Mouse (Mus musculus): ENCODE measurements around the gene Kcnd2. TPM values are rescaled to one million over a fixed set of nuclear protein-coding genes. Genes with fewer than 3 reads are reported as not detected.
"Not testable (repeated sequence)": the region's sequence is repeated elsewhere in the genome, so short reads cannot be mapped to it uniquely, and the experiment has no call there.

The Kcnd2 gene
- polyA plus RNA-seq, 1 experiment from 2014 or later: 2.8 TPM

DNA sequence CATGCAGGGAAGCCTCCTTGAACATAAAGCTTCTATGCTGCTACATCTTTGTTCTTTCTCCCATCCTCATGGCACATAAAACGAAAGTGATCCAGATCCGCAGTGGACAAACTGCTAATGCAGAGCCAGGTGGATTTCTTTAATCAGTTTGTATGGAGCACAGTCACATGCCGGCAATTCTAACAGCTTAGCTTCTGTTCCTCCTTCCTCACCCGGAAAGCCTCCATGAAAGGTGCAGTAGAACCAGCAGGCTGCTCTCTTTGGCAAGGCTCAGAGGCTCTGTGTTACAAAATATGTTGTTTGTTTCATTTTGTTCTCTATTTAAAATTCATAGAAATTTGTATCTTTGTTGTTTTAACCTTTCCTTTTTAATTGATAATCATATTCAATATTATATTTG, 106.9 kb downstream of the Kcnd2 start:
- Histone ChIP-seq H3K9me3 (ENCODE audit: control insufficient read depth, low read length) (no peaks in the 10 kb centered on the region), H3K27me3 (ENCODE audit: control insufficient read depth, insufficient read depth, low read length) (no peaks in the 10 kb centered on the region), H3K4me1 (ENCODE audit: control insufficient read depth in 2 of 2, insufficient read depth in 2 of 2, low read length in 2 of 2) (peaks cover 3 to 7% of the 10 kb centered on the region in 2 experiments; a peak in 2 of 4 replicates), H3K27ac (replicated peaks in 1 of 2; ENCODE audit: control insufficient read depth in 1 of 2, insufficient read depth in 1 of 2, low read depth in 2 of 2, low read length in 2 of 2) (no peak overlapping the region), H3K4me2 (ENCODE audit: low read length) (no peak overlapping the region), H3K4me3 (ENCODE audit: control insufficient read depth in 1 of 2, insufficient read depth in 1 of 2, low read depth in 1 of 2, low read length in 2 of 2) (no peak overlapping the region), H3K9ac (ENCODE audit: low read length) (no peak overlapping the region), H3K36me3 (ENCODE audit: control insufficient read depth, insufficient read depth, low read length) (no peaks in the 10 kb centered on the region)
- ATAC-seq (ENCODE audit: insufficient number of reproducible peaks, insufficient read depth, low FRiP score, low read depth): no peak
- WGBS: 92% methylated on average over 4 of the region's 4 CpGs

DNA sequence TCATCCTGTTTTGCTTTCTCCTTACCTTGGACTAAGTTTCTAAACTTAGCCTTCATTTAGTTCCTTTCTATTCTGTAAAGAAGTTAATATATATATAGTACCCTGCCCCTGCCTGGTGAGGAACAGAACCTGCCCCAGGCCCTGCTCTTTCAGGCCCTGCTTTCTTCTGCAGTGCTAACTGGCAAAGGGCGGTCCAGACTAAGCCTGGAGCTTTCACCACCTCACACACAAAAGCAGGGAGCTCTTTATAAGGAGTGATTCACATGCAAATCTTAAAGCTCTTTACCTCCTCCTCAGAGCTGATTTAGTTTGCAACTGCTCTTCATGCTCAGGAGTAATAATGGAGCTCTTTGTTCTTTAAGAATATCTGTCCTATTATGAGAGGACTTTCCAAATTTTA, 109.9 kb downstream of the Kcnd2 start:
- Histone ChIP-seq H3K36me3 (ENCODE audit: control insufficient read depth, insufficient read depth, low read length) (no peaks in the 10 kb centered on the region), H3K4me3 (ENCODE audit: control insufficient read depth in 1 of 2, insufficient read depth in 1 of 2, low read depth in 1 of 2, low read length in 2 of 2) (no peak overlapping the region), H3K9me3 (ENCODE audit: control insufficient read depth, low read length) (no peaks in the 10 kb centered on the region), H3K27ac (replicated peaks in 1 of 2; ENCODE audit: control insufficient read depth in 1 of 2, insufficient read depth in 1 of 2, low read depth in 2 of 2, low read length in 2 of 2) (no peak overlapping the region), H3K9ac (ENCODE audit: low read length) (no peak overlapping the region), H3K4me2 (ENCODE audit: low read length) (no peak overlapping the region), H3K27me3 (ENCODE audit: control insufficient read depth, insufficient read depth, low read length) (no peaks in the 10 kb centered on the region), H3K4me1 (ENCODE audit: control insufficient read depth in 2 of 2, insufficient read depth in 2 of 2, low read length in 2 of 2) (peaks cover 3 to 8% of the 10 kb centered on the region in 2 experiments; a peak in 2 of 4 replicates)
- WGBS: 38% methylated on average over 1 of the region's 1 CpGs
- ATAC-seq (ENCODE audit: insufficient number of reproducible peaks, insufficient read depth, low FRiP score, low read depth): no peak

DNA sequence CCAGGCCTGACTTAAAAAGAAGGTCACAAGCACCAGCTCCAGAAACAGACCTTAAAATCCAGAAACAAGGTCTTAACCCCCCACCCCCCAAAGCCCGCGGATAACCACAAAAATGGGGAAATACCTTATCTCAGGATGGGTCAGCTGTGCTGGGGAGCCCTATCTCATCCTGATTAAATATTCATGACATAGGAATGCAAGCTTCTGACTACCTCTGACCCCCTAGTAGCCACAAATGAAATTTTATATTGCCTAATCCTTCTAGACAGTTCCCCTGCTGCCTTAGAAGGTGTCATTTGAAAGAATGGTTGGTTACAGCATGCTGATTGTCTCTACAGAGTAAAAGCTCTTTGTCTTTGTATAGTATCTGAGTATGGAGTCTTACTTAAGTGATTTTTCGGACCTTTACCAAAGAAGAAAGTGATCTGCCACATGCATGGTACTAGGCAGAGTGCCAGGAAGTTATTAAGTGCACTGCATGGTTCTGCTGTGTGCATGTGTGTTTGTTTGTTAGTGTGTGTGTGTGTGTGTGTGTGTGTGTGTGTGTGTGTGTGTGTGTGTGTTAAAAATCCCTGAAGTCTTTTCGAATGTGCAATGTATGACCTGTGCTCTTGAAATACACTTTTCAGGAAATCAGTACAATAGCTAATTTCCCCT, 111.9 kb downstream of the Kcnd2 start:
- no peak overlapping the region for H3K4me2 ChIP-seq (ENCODE audit: low read length)
- H3K36me3 ChIP-seq (ENCODE audit: control insufficient read depth, insufficient read depth, low read length): no peaks in the 10 kb centered on the region

DNA sequence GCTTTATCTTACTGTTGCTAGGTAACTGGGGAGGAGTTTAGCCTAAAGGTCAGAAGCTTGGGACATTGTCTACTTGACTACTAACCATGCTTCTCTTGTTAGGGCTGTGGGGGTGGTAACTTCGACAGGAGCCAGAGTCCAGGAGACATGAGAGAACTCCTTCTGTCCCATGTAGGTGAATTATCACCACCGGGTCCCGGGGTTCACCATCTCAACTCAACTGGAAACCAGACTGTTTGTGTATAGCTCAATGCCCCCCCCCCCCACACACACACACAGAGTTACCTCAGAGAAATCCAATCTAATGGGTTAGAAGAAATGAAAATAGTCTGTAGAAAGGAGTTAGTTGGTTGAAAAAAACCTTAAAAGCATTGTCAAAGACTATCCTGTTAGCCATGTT, 170.0 kb downstream of the Kcnd2 start:
- H3K9ac ChIP-seq (ENCODE audit: low read length); H3K4me1 ChIP-seq (ENCODE audit: control insufficient read depth in 2 of 2, insufficient read depth in 2 of 2, low read length in 2 of 2); H3K27ac ChIP-seq (replicated peaks in 1 of 2; ENCODE audit: control insufficient read depth in 1 of 2, insufficient read depth in 1 of 2, low read depth in 2 of 2, low read length in 2 of 2); H3K9me3 ChIP-seq (ENCODE audit: control insufficient read depth, low read length); H3K4me3 ChIP-seq (ENCODE audit: control insufficient read depth in 1 of 2, insufficient read depth in 1 of 2, low read depth in 1 of 2, low read length in 2 of 2); H3K36me3 ChIP-seq (ENCODE audit: control insufficient read depth, insufficient read depth, low read length); H3K27me3 ChIP-seq (ENCODE audit: control insufficient read depth, insufficient read depth, low read length); H3K4me2 ChIP-seq (ENCODE audit: low read length); ATAC-seq (ENCODE audit: insufficient number of reproducible peaks, insufficient read depth, low FRiP score, low read depth): not testable (repeated sequence)
- WGBS: 78% methylated on average over 3 of the region's 3 CpGs

More for the DNA sequence above, 111.9 kb downstream of the Kcnd2 start:
- H3K27ac ChIP-seq (replicated peaks in 1 of 2; ENCODE audit: control insufficient read depth in 1 of 2, insufficient read depth in 1 of 2, low read depth in 2 of 2, low read length in 2 of 2): no peak overlapping the region
- H3K9me3 ChIP-seq (ENCODE audit: control insufficient read depth, low read length): no peaks in the 10 kb centered on the region
- no peak overlapping the region for H3K9ac ChIP-seq (ENCODE audit: low read length)
- ATAC-seq (ENCODE audit: insufficient number of reproducible peaks, insufficient read depth, low FRiP score, low read depth): no peak
- WGBS: 56% methylated on average over 4 of the region's 4 CpGs
- H3K27me3 ChIP-seq (ENCODE audit: control insufficient read depth, insufficient read depth, low read length): no peaks in the 10 kb centered on the region
- peaks cover 3 to 8% of the 10 kb centered on the region in 2 experiments; a peak in 2 of 4 replicates for H3K4me1 ChIP-seq (ENCODE audit: control insufficient read depth in 2 of 2, insufficient read depth in 2 of 2, low read length in 2 of 2)
- no peak overlapping the region for H3K4me3 ChIP-seq (ENCODE audit: control insufficient read depth in 1 of 2, insufficient read depth in 1 of 2, low read depth in 1 of 2, low read length in 2 of 2)

DNA sequence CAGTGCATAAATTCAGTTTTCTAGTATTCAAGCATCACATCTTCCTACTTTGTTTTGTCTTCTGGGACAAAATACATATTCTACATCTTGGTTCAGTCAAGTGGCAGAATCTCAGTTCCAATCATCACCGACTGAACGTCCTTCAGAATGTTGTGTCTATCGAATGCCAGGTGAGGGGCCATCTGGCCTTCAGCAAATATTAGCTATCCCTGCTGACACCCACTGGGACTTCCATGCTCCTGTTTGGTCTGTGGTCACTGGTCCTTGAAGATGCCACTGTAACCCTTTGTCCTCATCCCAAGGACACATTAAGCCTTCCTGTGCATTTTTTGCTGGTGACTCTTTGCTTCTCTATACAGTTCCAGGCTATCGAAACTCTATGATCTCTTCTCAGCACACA, 176.5 kb downstream of the Kcnd2 start:
- H3K4me2 ChIP-seq (ENCODE audit: low read length): no peak overlapping the region
- 91% methylated on average over 4 of the region's 4 CpGs for WGBS
- H3K27ac ChIP-seq (replicated peaks in 1 of 2; ENCODE audit: control insufficient read depth in 1 of 2, insufficient read depth in 1 of 2, low read depth in 2 of 2, low read length in 2 of 2): no peak overlapping the region
- no peaks in the 10 kb centered on the region for H3K4me1 ChIP-seq (ENCODE audit: control insufficient read depth in 2 of 2, insufficient read depth in 2 of 2, low read length in 2 of 2)
- no peak for ATAC-seq (ENCODE audit: insufficient number of reproducible peaks, insufficient read depth, low FRiP score, low read depth)
- no peaks in the 10 kb centered on the region for H3K27me3 ChIP-seq (ENCODE audit: control insufficient read depth, insufficient read depth, low read length)
- H3K4me3 ChIP-seq (ENCODE audit: control insufficient read depth in 1 of 2, insufficient read depth in 1 of 2, low read depth in 1 of 2, low read length in 2 of 2): no peak overlapping the region
- H3K9ac ChIP-seq (ENCODE audit: low read length): no peak overlapping the region
- H3K9me3 ChIP-seq (ENCODE audit: control insufficient read depth, low read length): no peaks in the 10 kb centered on the region
- no peaks in the 10 kb centered on the region for H3K36me3 ChIP-seq (ENCODE audit: control insufficient read depth, insufficient read depth, low read length)

DNA sequence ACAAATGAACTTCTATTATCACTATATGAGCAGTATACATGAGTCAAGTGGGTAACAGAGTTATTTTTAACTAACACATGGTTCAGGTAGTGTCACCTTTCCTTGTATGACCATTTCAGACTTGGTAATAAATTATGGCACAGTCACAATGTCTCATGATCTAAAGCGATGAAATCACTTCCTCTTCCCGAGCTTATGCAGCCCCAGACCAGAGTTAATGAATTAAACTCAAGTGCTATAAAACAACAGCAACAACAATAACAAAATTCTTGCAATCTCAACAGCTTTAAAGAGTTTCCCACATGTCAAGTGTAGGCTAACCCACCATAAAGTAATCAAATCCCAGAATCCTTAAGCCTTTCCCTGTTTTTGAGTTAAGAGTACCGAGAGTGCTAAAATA, 198.4 kb downstream of the Kcnd2 start:
- Histone ChIP-seq H3K27me3 (ENCODE audit: control insufficient read depth, insufficient read depth, low read length) (no peaks in the 10 kb centered on the region), H3K4me2 (ENCODE audit: low read length) (no peak overlapping the region), H3K4me1 (ENCODE audit: control insufficient read depth in 2 of 2, insufficient read depth in 2 of 2, low read length in 2 of 2) (no peaks in the 10 kb centered on the region), H3K9ac (ENCODE audit: low read length) (no peak overlapping the region), H3K4me3 (ENCODE audit: control insufficient read depth in 1 of 2, insufficient read depth in 1 of 2, low read depth in 1 of 2, low read length in 2 of 2) (no peak overlapping the region), H3K36me3 (ENCODE audit: control insufficient read depth, insufficient read depth, low read length) (no peaks in the 10 kb centered on the region), H3K27ac (replicated peaks in 1 of 2; ENCODE audit: control insufficient read depth in 1 of 2, insufficient read depth in 1 of 2, low read depth in 2 of 2, low read length in 2 of 2) (no peak overlapping the region), H3K9me3 (ENCODE audit: control insufficient read depth, low read length) (no peaks in the 10 kb centered on the region)
- ATAC-seq (ENCODE audit: insufficient number of reproducible peaks, insufficient read depth, low FRiP score, low read depth): no peak
- WGBS: 87% methylated on average over 3 of the region's 3 CpGs

DNA sequence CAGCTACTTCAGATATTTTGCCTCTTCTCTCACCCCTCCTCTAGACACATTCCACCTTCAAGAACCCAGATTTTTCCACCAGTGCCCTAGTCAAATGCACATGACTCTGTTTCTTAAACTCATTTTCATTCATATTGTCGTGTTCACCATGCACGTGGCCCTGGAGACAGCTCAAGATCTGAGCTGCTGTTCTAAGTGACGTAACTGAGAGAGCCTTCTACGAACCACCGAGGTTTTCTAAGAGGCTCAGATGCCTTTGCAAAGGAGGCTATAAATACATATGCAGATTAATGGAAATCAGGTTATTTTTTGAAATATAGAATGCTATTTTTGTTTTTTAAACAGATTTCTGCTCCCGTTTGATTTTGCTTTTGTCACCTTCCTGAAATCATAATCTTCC, 202.9 kb downstream of the Kcnd2 start:
- Histone ChIP-seq H3K27me3 (ENCODE audit: control insufficient read depth, insufficient read depth, low read length) (no peaks in the 10 kb centered on the region), H3K4me3 (ENCODE audit: control insufficient read depth in 1 of 2, insufficient read depth in 1 of 2, low read depth in 1 of 2, low read length in 2 of 2) (no peak overlapping the region), H3K9me3 (ENCODE audit: control insufficient read depth, low read length) (no peaks in the 10 kb centered on the region), H3K27ac (replicated peaks in 1 of 2; ENCODE audit: control insufficient read depth in 1 of 2, insufficient read depth in 1 of 2, low read depth in 2 of 2, low read length in 2 of 2) (no peak overlapping the region), H3K9ac (ENCODE audit: low read length) (no peak overlapping the region), H3K4me2 (ENCODE audit: low read length) (no peak overlapping the region), H3K36me3 (ENCODE audit: control insufficient read depth, insufficient read depth, low read length) (no peaks in the 10 kb centered on the region), H3K4me1 (ENCODE audit: control insufficient read depth in 2 of 2, insufficient read depth in 2 of 2, low read length in 2 of 2) (no peaks in the 10 kb centered on the region)
- 47% methylated on average over 6 of the region's 6 CpGs for WGBS
- no peak for ATAC-seq (ENCODE audit: insufficient number of reproducible peaks, insufficient read depth, low FRiP score, low read depth)

DNA sequence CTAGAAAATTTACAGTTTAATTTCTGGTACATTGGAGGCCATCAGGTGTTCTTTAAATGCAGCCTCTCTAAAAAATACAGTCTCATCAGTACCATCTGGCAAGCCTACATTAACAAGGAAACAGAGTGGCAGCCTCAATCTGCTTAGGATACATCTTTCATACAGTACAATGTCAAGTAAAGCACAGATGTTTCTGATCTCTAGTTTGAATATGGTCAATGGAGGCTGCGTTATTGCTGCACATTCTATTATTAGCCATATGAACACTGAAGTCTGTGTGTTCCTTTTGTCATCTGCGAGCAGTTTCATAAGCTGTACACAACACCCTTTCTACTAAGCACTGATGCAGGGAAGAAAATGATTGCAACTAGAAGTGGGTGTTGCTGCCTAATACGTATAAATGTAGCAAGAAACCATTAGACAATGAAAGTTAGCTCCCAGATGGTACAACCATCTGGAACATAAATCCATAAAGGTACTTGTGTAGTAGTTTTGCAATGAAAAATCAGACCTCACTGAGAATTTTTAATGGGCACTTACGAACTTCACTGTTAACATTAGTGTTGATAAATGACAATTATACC, 209.0 kb downstream of the Kcnd2 start:
- H3K9ac ChIP-seq (ENCODE audit: low read length): no peak overlapping the region
- H3K9me3 ChIP-seq (ENCODE audit: control insufficient read depth, low read length): no peaks in the 10 kb centered on the region
- H3K27ac ChIP-seq (replicated peaks in 1 of 2; ENCODE audit: control insufficient read depth in 1 of 2, insufficient read depth in 1 of 2, low read depth in 2 of 2, low read length in 2 of 2): no peak overlapping the region
- ATAC-seq (ENCODE audit: insufficient number of reproducible peaks, insufficient read depth, low FRiP score, low read depth): no peak
- 67% methylated on average over 4 of the region's 4 CpGs for WGBS
- no peaks in the 10 kb centered on the region for H3K27me3 ChIP-seq (ENCODE audit: control insufficient read depth, insufficient read depth, low read length)
- H3K4me2 ChIP-seq (ENCODE audit: low read length): no peak overlapping the region
- no peaks in the 10 kb centered on the region for H3K36me3 ChIP-seq (ENCODE audit: control insufficient read depth, insufficient read depth, low read length)
- H3K4me3 ChIP-seq (ENCODE audit: control insufficient read depth in 1 of 2, insufficient read depth in 1 of 2, low read depth in 1 of 2, low read length in 2 of 2): no peak overlapping the region
- H3K4me1 ChIP-seq (ENCODE audit: control insufficient read depth in 2 of 2, insufficient read depth in 2 of 2, low read length in 2 of 2): no peaks in the 10 kb centered on the region
